Mouse (Mus musculus) embryonic stem cell, embryonic (primary cell): ENCODE measurements around the gene Nupl1.

Source experiments
- CTCF ChIA-PET, 4 experiments: fragments of 300-600 bp in 2 of 4; fragments of 350-600 bp in 2 of 4; sonication (Branson Sonifier 250); formaldehyde crosslinking; loops; one replicate each; lab custom pipeline; 2022; ENCODE audit warnings: inconsistent platforms in 2 of 4; lab: Charles Lee
- POLR2A ChIA-PET, 4 experiments: fragments of 300-600 bp in 2 of 4; fragments of 350-600 bp in 2 of 4; sonication (Branson Sonifier 250); formaldehyde crosslinking; loops; one replicate each; lab custom pipeline; 2022; ENCODE audit warnings: antibody characterized with exemption in 4 of 4, inconsistent platforms in 1 of 4; lab: Charles Lee

Gene Nupl1

DNA sequence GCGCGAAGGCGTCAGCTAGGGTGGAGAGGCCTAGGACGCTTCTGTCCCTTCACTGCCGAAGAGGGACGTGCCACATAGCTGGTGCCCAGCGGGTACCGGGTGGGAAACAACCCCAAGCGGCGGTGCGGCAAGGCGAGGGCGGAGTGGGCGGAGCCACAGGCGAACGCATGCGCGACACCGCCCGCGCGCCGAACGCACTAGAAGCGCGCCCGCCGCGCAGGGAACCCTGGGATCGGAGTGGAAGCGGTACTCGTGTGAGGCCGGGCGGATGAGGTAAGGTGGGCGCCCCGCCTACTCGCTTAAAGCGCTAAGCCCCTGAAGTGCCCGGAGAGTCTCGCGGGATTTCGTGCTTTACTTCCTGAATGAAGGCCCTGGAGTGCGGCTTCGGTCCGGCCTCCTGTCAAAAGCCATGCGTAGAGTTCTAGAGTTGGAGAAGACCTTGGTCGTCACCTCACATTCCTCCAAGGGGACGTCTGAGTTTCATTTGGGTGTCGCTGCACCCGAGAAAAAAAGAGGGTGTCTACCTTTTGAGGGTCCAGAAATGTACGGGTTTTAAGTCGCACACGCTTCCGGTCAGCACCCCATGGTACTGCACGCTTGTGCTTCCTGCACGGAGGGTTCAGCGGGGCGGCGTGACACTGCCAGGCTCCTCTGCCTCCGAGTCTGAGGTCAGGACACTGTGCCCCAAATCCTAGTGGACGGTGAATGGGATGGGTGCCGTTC is at the start of gene Nupl1, which contains the start of gene Gm49336:
TSS of gene Nupl1 (minus strand) at position 151 of the 723 bp plus-strand sequence.
TSS of gene Gm49336 (minus strand) at position 227 of the 723 bp plus-strand sequence.
- CTCF ChIA-PET, result interaction anchor here in 3 of 4 experiments (0.6 to 2.0 kb wide), 2 partner anchors 13 to 483 kb away, joined by 5 to 9 read pairs (median 7); partner anchors contain the start of gene Mtmr6 (in 2 of the 3)
- POLR2A ChIA-PET, result interaction anchor here in 3 of 4 experiments (0.6 to 5.9 kb wide), 14 partner anchors 10 to 36 kb away, joined by 3 to 62 read pairs (median 6); partner anchors contain the start of gene Mtmr6 (in 3 of the 3)

- CTCF ChIA-PET, result interaction anchor here in 3 of 4 experiments (0.8 to 1.9 kb wide), 3 partner anchors 36 to 151 kb away, joined by 3 to 4 read pairs (median 3); partner anchors contain the start of gene Mtmr6 (in 2 of the 3)
- POLR2A ChIA-PET, result no interaction called here
Measured at GRCm38 (mm10) chr14:60301024-60301423, 49.8 kb upstream of the Nupl1 start.

DNA sequence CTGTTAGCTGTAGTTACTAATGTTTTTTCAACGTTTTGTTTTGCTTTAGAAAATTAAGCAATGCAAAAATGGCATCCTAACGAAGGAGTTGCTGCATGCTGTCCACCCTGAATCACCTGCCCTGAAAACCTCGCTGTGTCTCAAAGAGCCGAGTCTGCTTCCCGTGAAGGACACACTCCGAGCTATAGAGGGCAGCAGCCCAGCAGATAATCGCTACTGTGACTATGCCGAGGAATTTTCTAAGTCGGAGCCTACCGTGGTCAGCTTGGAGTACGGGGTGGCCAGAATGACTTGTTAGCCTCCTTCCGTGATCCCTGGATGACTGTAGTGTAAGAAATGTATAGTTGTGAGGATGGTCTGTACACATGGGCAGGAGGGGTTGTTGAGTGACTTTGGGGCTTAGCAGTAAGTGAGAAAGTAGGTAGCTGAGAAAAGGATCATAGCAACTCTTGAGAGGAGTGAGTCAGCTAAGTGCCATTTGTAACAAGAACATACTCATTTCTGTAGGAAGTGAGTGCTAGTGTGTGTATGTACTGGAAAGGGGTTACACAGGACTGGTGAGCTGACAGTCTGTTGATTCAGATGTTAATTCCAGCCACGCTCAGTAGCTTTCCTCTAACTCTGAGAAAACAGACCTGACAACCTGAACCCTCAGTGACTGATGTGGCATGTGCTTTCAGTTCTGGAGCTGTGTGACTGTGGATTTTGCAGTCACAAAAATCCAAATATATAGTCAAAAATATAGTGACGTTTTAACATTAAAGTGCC is 49.2 kb upstream of the Nupl1 start:
- ChIA-PET POLR2A (interaction anchor here in 1 of 4 experiments (0.7 to 1.3 kb wide), 2 partner anchors 15 to 174 kb away, joined by 3 read pairs; no protein-coding TSS in a partner anchor), CTCF (interaction anchor here in 3 of 4 experiments (0.6 to 1.9 kb wide), 4 partner anchors 36 to 152 kb away, joined by 3 to 4 read pairs (median 3); partner anchors contain the start of gene Mtmr6 (in 2 of the 3))

- CTCF ChIA-PET, result no interaction called here
- POLR2A ChIA-PET, result no interaction called here
Measured at GRCm38 (mm10) chr14:60295531-60295930, 44.3 kb upstream of the Nupl1 start.

- CTCF ChIA-PET, result no interaction called here
- POLR2A ChIA-PET, result no interaction called here
Measured at GRCm38 (mm10) chr14:60290363-60290762, 39.1 kb upstream of the Nupl1 start.

- POLR2A ChIA-PET, result no interaction called here
- CTCF ChIA-PET, result no interaction called here
Measured at GRCm38 (mm10) chr14:60286194-60286863, 35.1 kb upstream of the Nupl1 start.

GRCm38 (mm10) chr14:60275301-60276276 is 24.4 kb upstream of the Nupl1 start:
- ChIA-PET POLR2A (interaction anchor here in 1 of 4 experiments (0.7 kb wide), 1 partner anchor 135 kb away, joined by 3 read pairs; no protein-coding TSS in a partner anchor), CTCF (no interaction called here)

DNA sequence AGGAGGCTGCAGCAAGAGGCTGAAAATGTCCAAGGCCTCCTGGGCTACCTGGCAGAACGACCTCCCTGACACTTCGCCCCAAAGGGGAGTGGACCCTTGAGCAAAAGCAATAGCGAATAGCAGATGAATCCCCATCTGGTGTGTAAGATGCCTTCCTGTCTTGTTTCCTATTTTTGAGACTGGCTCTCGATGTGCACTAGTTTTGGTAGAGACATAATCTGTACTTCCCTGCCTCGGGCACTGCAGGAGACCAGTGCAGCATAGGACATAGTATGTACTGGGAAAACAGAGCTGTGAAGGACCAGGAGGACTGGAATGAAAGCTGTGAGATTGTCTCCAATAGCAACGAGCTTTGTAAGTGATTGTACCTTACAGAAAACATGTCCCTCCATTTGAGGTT is 22.1 kb upstream of the Nupl1 start:
- POLR2A ChIA-PET, result interaction anchor here in 2 of 4 experiments (1.7 to 1.8 kb wide), 2 partner anchors 8 kb away, joined by 7 to 9 read pairs; partner anchors contain the start of gene Mtmr6 (in 2 of the 2)

DNA sequence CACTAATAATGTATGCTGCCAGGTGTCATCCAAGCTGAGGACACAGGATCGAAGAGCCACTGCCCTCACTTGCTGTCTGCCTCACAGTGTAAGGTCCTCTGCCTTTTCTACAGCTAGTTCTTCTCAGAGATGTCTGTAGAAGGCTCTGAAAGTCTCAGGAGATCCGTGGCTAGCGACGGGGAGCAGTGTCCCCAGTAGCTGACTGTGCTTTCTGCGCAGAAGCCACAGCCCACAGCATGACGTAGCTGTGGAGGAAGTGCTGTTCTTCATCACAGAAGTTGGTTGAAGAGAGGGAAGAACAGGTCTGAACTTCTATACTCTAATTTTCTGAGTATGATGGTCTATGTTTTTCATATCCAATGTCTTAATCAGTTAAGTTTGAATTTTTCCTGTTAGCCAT is 18.1 kb upstream of the Nupl1 start:
- POLR2A ChIA-PET, result no interaction called here
- CTCF ChIA-PET, result no interaction called here

More for the DNA sequence above, 22.1 kb upstream of the Nupl1 start:
- CTCF ChIA-PET, result interaction anchor here in 1 of 4 experiments (1.5 kb wide), 1 partner anchor 9 kb away, joined by 6 read pairs; the partner anchor contains the start of gene Mtmr6

GRCm38 (mm10) chr14:60264990-60265876 is 14.0 kb upstream of the Nupl1 start, which contains the start of gene Mtmr6:
TSS of gene Mtmr6 (plus strand) at chr14:60265228.
- POLR2A ChIA-PET, result interaction anchor here in 3 of 4 experiments (0.7 to 4.5 kb wide), 17 partner anchors 9 to 907 kb away, joined by 3 to 62 read pairs (median 4); partner anchors contain the start of genes Gm49336 (in 3 of the 3), Nupl1 (in 3 of the 3), Cab39l (in 1 of the 3) and Setdb2 (in 1 of the 3)
- CTCF ChIA-PET, result interaction anchor here (0.5 to 1.3 kb wide), 25 partner anchors 8 to 1074 kb away, joined by 3 to 15 read pairs (median 3); partner anchors contain the start of genes Gm49336 (in 2 of the 4) and Nupl1 (in 2 of the 4)

DNA sequence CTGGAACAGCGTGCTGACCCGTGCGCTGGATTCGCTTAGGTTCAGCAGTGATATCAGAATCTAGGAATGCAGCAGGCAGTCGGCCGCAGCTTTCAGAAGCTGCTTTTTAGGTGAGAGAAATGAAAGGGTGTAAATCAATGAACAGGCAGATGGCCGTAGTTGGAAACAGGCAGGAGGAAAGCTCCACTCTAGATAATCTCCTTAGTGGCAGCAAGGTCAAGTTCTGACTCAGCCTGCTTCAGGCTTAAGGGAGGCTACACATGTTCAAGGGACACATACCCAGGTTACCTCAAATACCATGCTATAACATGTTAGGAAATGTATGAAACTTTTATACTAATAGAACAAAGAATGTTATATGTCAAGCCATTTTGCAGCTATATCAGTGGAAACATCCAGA is 11.1 kb upstream of the Nupl1 start:
- ChIA-PET POLR2A (interaction anchor here in 3 of 4 experiments (1.2 to 4.5 kb wide), 8 partner anchors 9 to 442 kb away, joined by 3 to 62 read pairs (median 4); partner anchors contain the start of genes Gm49336 (in 2 of the 3) and Nupl1 (in 2 of the 3)), CTCF (no interaction called here)

DNA sequence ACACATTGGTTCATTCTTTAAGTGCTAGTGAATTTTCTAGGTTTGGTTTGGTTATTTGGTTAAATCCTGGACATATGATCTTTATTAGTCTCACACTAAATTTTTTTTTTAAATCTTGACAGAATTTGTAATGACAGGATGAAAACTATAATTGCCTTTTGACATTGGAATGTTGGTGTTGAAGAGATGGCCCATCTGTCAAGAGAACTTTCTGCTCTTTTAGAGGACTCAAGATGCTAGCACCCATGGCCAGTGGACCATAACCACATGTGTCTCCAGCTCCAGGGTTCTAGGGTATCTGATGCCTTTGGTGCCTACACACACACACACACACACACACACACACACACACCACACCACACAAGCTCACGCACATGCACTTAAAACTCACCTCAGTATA is 6.6 kb upstream of the Nupl1 start:
- ChIA-PET POLR2A (no interaction called here), CTCF (no interaction called here)

DNA sequence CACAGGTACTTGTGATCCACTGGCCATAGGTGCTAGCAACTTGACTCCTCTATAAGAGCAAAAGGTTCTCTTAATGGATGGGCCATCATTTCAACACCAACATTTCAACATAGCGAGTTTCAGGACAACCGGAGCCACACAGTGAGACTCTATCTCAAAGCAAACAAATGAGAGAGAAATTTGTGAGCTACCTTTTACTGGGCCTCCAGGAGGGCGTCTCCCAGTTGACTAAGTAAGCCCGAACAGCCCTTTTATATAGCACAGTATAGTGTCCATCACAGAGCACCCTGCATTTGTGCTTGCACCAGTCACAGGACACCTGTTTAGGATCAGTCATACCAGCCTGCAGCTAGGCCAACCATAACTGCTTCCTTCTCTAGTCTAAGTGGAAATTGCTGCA is 5.9 kb upstream of the Nupl1 start:
- CTCF ChIA-PET, result interaction anchor here in 2 of 4 experiments (1.2 to 1.3 kb wide), 2 partner anchors 8 kb away, joined by 9 to 15 read pairs; partner anchors contain the start of gene Mtmr6 (in 2 of the 2)
- POLR2A ChIA-PET, result interaction anchor here (0.6 to 1.8 kb wide), 5 partner anchors 8 to 437 kb away, joined by 3 to 16 read pairs (median 3); partner anchors contain the start of gene Mtmr6 (in 3 of the 4)

DNA sequence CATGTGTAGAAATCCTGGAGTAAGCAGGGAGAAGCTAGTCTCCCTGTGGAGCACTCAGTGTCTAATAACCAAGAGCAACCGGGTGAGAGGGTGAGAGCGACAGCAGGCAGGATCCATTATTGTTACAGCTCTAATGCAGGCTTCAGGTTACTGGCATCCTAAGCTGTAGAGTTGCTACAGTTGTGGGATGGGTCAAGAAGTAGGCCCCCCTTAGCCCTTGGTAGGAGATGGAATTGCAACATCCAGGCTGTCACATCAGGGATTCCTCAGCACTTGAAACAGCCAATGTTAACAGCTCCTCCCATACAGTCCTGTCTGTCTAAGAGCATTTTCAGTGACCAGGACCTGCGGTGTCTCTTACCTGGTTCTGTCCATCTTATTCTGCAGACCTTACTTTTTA is 5.1 kb upstream of the Nupl1 start:
- POLR2A ChIA-PET, result interaction anchor here in 3 of 4 experiments (0.5 to 1.8 kb wide), 7 partner anchors 8 to 507 kb away, joined by 3 to 16 read pairs (median 3); partner anchors contain the start of gene Mtmr6 (in 3 of the 3)
- CTCF ChIA-PET, result interaction anchor here (0.7 to 1.3 kb wide), 5 partner anchors 8 to 515 kb away, joined by 3 to 15 read pairs (median 3); partner anchors contain the start of gene Mtmr6 (in 4 of the 4)

DNA sequence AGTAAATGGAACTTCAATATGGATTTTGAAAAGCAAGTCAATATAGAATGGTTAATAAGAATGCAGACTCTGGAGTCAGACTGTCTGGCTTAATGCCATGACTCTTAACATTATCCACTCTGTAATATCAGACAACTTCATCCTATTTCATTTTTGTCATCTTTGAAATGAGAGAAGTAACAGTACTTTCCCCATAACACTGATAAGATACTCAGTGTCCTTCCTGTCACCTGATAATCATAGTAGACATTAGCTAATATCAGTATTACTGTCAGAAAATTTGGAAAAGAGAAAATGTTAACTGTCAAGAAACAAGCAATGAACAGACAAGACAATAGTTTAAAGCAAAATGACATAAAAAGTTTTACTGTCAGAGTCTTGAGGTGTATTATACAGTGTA is 3.5 kb upstream of the Nupl1 start:
- CTCF ChIA-PET, result no interaction called here
- POLR2A ChIA-PET, result interaction anchor here in 2 of 4 experiments (0.5 to 5.9 kb wide), 4 partner anchors 9 to 1423 kb away, joined by 3 to 62 read pairs (median 7); partner anchors contain the start of gene Mtmr6 (in 2 of the 2)
